Mouse (Mus musculus) lung, embryonic 14.5 days (tissue): ENCODE data around the gene Nbas. TPM values are rescaled to one million over a fixed set of nuclear protein-coding genes. Genes with fewer than 3 reads are reported as not detected.

ENCODE experiments used
- ATAC-seq: fragments of 200-750 bp; cut with Nextera tagmentation; 2 replicates; pipeline ENCODE4 v1.8.0; 2017; ENCODE audit warnings: mild to moderate bottlenecking, moderate TSS enrichment, moderate library complexity; ENCODE audit not compliant: insufficient read depth
- DNase-seq: peaks from one replicate; pipeline ENCODE4 v3.0.0-alpha.2; 2015
- H3K27ac ChIP-seq: fragments of 300-500 bp; sonication (generic); 2 replicates; pipeline ENCODE4 v1.5.1; 2014; ENCODE audit warnings: low read depth, mild to moderate bottlenecking, moderate library complexity
- H3K27me3 ChIP-seq: fragments of 300-500 bp; sonication (generic); 2 replicates; pipeline ENCODE4 v1.6.1; 2014; ENCODE audit warnings: low read length, control low read depth; ENCODE audit not compliant: insufficient read depth
- H3K36me3 ChIP-seq: fragments of 300-500 bp; sonication (generic); 2 replicates; pipeline ENCODE4 v1.6.1; 2014; ENCODE audit warnings: control low read depth; ENCODE audit not compliant: insufficient read depth
- H3K4me1 ChIP-seq: fragments of 300-500 bp; sonication (generic); 2 replicates; pipeline ENCODE4 v1.6.1; 2014; ENCODE audit warnings: antibody characterized with exemption, control low read depth; ENCODE audit not compliant: insufficient read depth
- H3K4me2 ChIP-seq: fragments of 300-500 bp; sonication (generic); 2 replicates; pipeline ENCODE4 v1.6.1; 2014; ENCODE audit warnings: mild to moderate bottlenecking
- H3K4me3 ChIP-seq: fragments of 300-500 bp; sonication (generic); 2 replicates; pipeline ENCODE4 v1.5.1; 2014; ENCODE audit warnings: low read depth, low read length
- H3K9ac ChIP-seq: fragments of 300-500 bp; sonication (generic); 2 replicates; pipeline ENCODE4 v1.6.1; 2014
- H3K9me3 ChIP-seq: fragments of 300-500 bp; sonication (generic); 2 replicates; pipeline ENCODE4 v1.6.1; 2016; ENCODE audit warnings: low read depth, low read length, control low read depth
- CTCF ChIP-seq: IDR thresholded peaks from 2 replicates; pipeline ENCODE4 v1.5.1; 2016; ENCODE audit warnings: antibody characterized with exemption, low read depth
- whole genome bisulfite sequencing: fragments of 180-500 bp; shearing (Covaris S2); extraction: QIAGEN DNeasy Blood & Tissue Kit; methylation state at CpG from one replicate; pipeline ENCODE4 v1.1.7; 2014; 5-methylcytosine and 5-hydroxymethylcytosine counted together
- polyA plus RNA-seq: library from polyadenylated mRNA; unstranded; fragments of >200 nt; fragmentation: Nextera tagmentation; extraction: Ambion mirVana; gene quantifications from 2 replicates; pipeline ENCODE4 v1.2.1, GENCODE M21; 2014

Gene Nbas
- polyA plus RNA-seq, 1 experiment from 2014 or later: 19.1 TPM

DNA sequence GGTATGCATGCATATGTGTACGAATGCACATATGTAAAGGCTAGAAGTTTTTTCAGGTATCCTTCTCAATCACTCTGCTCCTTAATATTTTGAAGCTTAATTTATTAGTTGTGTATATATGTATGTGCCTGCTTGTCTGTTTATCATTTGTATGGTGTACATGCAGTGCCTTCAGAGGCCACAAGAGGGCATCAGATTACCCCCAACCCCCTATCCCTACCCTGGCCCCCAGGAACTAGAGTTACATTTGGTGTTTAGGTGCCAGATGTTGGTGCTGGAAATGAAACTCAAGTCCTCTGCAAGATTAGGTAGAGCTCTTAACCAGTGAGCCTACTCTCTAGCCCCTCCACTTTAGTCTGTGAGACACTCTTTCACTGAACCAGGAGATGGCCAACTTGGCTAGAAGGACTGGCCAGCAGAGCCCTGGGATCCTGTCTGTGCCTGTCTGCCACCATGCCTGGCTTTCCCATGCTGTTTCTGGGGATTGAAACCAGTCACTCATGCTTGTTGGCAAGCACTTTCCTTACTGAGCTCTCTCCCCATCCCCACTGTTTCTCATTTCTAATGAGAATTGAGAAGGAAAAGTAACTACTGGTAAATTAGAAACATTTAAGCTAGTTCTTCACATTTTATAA is 263.9 kb downstream of the Nbas start:
- ATAC-seq: no peak

DNA sequence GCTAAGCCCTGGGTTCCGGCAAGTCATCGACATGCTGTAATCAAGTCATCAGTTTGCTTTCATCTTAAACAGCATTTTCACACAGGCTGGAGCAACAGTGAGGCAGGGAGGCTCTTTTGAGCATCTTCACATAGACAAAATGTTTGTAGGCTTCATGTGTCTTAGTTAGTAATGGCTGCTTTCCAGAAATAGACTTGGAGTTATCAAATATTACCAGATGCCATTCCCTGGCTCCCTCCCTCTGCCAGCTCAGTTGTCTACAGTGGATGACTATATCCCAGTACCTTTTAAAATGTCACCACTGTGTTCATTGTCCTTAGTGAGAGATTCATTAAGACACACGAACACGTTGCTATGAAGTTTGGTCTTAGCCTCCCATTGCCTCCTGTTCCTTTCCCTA is 270.2 kb downstream of the Nbas start:
- Histone ChIP-seq H3K4me3 (no peak overlapping the region), H3K36me3 (0 out of 2 replicates have a peak, but pooled peaks cover 6% of the 10 kb centered on the region), H3K9ac (no peak overlapping the region), H3K4me2 (no peak overlapping the region), H3K9me3 (no peaks in the 10 kb centered on the region), H3K27ac (no peak overlapping the region), H3K27me3 (no peaks in the 10 kb centered on the region), H3K4me1 (no peaks in the 10 kb centered on the region)
- TF ChIP-seq CTCF: no peak
- DNase-seq (no peak), ATAC-seq (no peak)
- 96% methylated on average over 4 of the region's 4 CpGs for WGBS

More for the DNA sequence above, 263.9 kb downstream of the Nbas start:
- H3K9me3 ChIP-seq: no peaks in the 10 kb centered on the region
- H3K9ac ChIP-seq: no peak overlapping the region
- H3K27ac ChIP-seq: no peak overlapping the region
- H3K27me3 ChIP-seq: no peaks in the 10 kb centered on the region
- DNase-seq: no peak
- no peak overlapping the region for H3K4me3 ChIP-seq
- 0 out of 2 replicates have a peak, but pooled peaks cover 6% of the 10 kb centered on the region for H3K36me3 ChIP-seq
- H3K4me2 ChIP-seq: no peak overlapping the region
- 75% methylated on average over 1 of the region's 1 CpGs for WGBS
- H3K4me1 ChIP-seq: no peaks in the 10 kb centered on the region
- peak; percentile 55 for TF ChIP-seq CTCF

DNA sequence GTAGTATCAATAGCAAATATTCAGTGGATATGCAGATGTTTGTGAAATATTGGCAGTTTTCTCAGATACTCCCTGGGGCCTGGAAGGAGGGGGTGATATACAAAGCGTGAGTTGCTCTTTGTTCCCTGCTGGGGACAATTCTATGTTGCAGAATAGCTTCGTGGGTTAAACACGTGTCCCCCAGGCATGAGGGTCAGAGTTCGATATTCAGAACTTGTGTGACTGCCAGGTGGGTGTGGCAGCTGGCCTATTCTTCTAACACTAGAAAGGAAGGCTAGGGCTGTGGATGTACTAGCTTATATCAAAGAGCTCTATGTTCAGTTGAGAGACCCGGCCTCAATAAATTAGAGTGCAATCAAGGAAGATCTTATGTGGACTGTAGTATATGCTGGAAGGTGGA is 274.9 kb downstream of the Nbas start:
- 80% methylated on average over 5 of the region's 5 CpGs for WGBS
- ATAC-seq (no peak), DNase-seq (no peak)
- no peak overlapping the region for H3K9ac ChIP-seq
- H3K4me3 ChIP-seq: no peak overlapping the region
- H3K36me3 ChIP-seq: no peaks in the 10 kb centered on the region
- H3K9me3 ChIP-seq: no peaks in the 10 kb centered on the region
- no peaks in the 10 kb centered on the region for H3K27me3 ChIP-seq
- H3K4me2 ChIP-seq: no peak overlapping the region
- no peak for TF ChIP-seq CTCF
- H3K4me1 ChIP-seq: no peaks in the 10 kb centered on the region
- no peak overlapping the region for H3K27ac ChIP-seq

DNA sequence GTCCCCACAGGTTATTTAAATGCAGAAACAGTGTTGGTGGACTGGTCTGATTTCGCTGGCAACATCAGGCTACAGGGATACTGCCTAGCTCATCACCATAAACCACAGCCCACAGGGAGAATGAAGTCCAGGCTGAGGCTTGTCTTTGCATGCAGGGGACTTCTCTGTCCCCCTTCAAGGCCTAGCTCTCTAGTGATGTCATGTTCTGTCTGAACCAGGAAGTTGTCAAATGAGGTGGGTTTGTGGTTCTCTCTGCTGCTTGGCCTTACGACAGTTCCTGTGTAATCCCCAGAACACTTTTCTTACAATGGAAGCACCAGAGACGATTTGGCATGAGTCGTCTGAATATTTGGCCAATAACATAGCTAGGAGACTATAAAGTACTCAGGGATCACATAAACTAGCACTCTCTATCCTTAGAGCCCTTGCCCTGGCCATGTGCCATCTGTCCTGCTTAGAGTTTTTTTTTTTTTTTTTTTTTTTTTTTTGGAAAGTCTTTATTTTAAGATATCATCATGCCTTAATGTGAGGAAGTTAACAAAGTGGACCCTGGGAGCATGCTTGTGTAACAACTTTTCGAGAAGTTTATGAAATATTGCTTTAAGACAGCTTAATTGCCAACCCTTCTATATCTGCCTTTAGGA is 294.8 kb downstream of the Nbas start:
- DNase-seq (no peak), ATAC-seq (no peak)
- no peaks in the 10 kb centered on the region for H3K4me1 ChIP-seq
- WGBS: 76% methylated on average over 5 of the region's 5 CpGs
- H3K27me3 ChIP-seq: no peaks in the 10 kb centered on the region
- TF ChIP-seq CTCF: no peak
- H3K36me3 ChIP-seq: no peaks in the 10 kb centered on the region
- H3K4me2 ChIP-seq: no peak overlapping the region
- no peaks in the 10 kb centered on the region for H3K9me3 ChIP-seq
- H3K9ac ChIP-seq: no peak overlapping the region
- H3K27ac ChIP-seq: no peak overlapping the region
- no peak overlapping the region for H3K4me3 ChIP-seq

DNA sequence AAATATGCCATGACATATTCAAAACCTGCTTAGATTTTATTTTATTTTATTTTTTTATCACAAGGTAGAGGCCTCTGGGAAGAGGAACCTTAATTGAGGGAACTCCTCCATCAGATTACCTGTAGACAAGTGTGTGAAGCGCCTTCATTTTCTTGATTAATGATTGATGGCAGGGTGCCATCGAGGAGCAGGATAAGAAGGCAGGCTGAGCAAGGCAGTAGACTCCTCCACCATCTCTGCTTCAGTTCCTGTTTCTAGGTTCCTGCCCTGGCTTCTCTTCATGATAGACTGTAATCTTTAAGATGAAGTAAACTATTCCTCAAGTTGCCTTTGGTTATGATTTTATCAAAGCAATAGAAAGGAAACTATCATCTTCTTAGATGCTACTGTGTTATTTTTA is 295.4 kb downstream of the Nbas start:
- 57% methylated on average over 2 of the region's 2 CpGs for WGBS
- no peak for ATAC-seq
- H3K27me3 ChIP-seq: no peaks in the 10 kb centered on the region
- no peak overlapping the region for H3K4me3 ChIP-seq
- H3K9me3 ChIP-seq: no peaks in the 10 kb centered on the region
- TF ChIP-seq CTCF: no peak
- no peak for DNase-seq
- H3K4me2 ChIP-seq: no peak overlapping the region
- H3K4me1 ChIP-seq: no peaks in the 10 kb centered on the region
- no peak overlapping the region for H3K9ac ChIP-seq
- no peak overlapping the region for H3K27ac ChIP-seq
- H3K36me3 ChIP-seq: no peaks in the 10 kb centered on the region

DNA sequence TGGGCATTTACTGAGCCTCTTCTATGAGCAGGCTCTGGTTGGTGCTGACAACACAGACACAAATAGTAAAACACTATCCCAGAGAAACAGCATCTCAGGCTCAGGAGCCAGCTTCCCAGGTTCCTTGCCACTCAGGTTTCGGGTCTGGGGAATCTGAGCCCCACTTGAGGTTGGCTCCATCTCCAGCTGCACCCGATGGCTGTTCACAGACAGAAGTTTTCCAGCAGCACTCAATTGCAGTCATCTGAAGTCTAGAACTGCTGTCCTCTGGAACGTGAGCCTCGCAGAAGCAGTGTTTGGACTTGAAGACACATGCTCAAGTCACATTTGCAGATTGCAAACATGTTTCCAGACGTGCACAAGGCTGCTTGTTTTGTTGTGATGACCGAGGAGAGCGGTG is 297.5 kb downstream of the Nbas start:
- Histone ChIP-seq H3K4me1 (no peaks in the 10 kb centered on the region), H3K27ac (no peak overlapping the region), H3K9me3 (no peaks in the 10 kb centered on the region), H3K4me2 (no peak overlapping the region), H3K9ac (no peak overlapping the region), H3K4me3 (no peak overlapping the region), H3K36me3 (no peaks in the 10 kb centered on the region), H3K27me3 (no peaks in the 10 kb centered on the region)
- peak; percentile 14 for DNase-seq
- TF ChIP-seq CTCF: no peak
- 63% methylated on average over 7 of the region's 7 CpGs for WGBS
- ATAC-seq: no peak

DNA sequence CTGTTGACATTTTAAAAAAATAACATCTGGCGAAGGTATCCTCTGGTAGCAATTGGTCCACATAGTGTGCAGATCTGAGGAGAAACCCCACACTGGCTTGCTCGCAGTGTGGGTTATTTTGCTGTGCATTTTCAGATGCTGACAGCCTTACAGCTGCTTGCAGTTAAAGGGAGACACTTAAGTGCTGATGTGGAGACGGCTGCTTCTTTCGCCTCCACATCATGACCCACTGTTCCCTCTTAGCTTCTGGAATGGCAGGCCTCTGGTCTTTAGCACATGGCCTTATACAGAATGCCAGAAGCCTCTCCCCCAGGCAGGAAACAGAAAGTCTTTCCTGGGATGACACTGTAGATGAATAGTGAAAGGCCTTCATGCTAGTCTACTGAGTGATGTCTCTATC is 306.2 kb downstream of the Nbas start:
- no peak overlapping the region for H3K4me3 ChIP-seq
- H3K4me2 ChIP-seq: no peak overlapping the region
- DNase-seq (no peak), ATAC-seq (no peak)
- WGBS: 76% methylated on average over 4 of the region's 4 CpGs
- no peak overlapping the region for H3K27ac ChIP-seq
- no peaks in the 10 kb centered on the region for H3K9me3 ChIP-seq
- no peak overlapping the region for H3K9ac ChIP-seq
- TF ChIP-seq CTCF: no peak
- H3K27me3 ChIP-seq: no peaks in the 10 kb centered on the region
- H3K4me1 ChIP-seq: no peaks in the 10 kb centered on the region
- H3K36me3 ChIP-seq: no peaks in the 10 kb centered on the region
